Mouse (Mus musculus) naive thymus-derived CD4-positive, alpha-beta T cell, adult 2 months (primary cell): ENCODE results near the gene Bend3.

Source experiments
- DNase-seq: peaks from one replicate; pipeline ENCODE4 v3.0.0-alpha.2; 2011; ENCODE audit warnings: low read depth

Gene Bend3

GRCm38 (mm10) chr10:43478751-43479435 lies at the start of gene Bend3:
Gene Bend3, plus strand, starts transcription at chr10:43478831.
- DNase-seq, result peak; percentile 73

- DNase-seq, result no peak
Observed at GRCm38 (mm10) chr10:43430606-43431005, 48.0 kb upstream of the Bend3 start.

GRCm38 (mm10) chr10:43434326-43434725 lies 44.3 kb upstream of the Bend3 start:
- DNase-seq, result no peak

- no peak for DNase-seq
Observed at GRCm38 (mm10) chr10:43435757-43436156, 42.9 kb upstream of the Bend3 start.

GRCm38 (mm10) chr10:43439492-43439941 lies 39.1 kb upstream of the Bend3 start:
- no peak for DNase-seq

- DNase-seq, result no peak
Observed at GRCm38 (mm10) chr10:43440050-43440449, 38.6 kb upstream of the Bend3 start.

GRCm38 (mm10) chr10:43440981-43441740 lies 37.5 kb upstream of the Bend3 start:
- DNase-seq, result no peak

GRCm38 (mm10) chr10:43448656-43449055 lies 30.0 kb upstream of the Bend3 start:
- DNase-seq, result no peak

GRCm38 (mm10) chr10:43451848-43452662 lies 26.6 kb upstream of the Bend3 start:
- DNase-seq, result peak; percentile 63

- no peak for DNase-seq
Observed at GRCm38 (mm10) chr10:43452663-43452996, 26.0 kb upstream of the Bend3 start.

GRCm38 (mm10) chr10:43454219-43454618 lies 24.4 kb upstream of the Bend3 start:
- DNase-seq, result no peak

GRCm38 (mm10) chr10:43454671-43455070 lies 24.0 kb upstream of the Bend3 start:
- no peak for DNase-seq

GRCm38 (mm10) chr10:43462821-43463220 lies 15.8 kb upstream of the Bend3 start:
- DNase-seq, result no peak

- no peak for DNase-seq
Observed at GRCm38 (mm10) chr10:43463227-43463626, 15.4 kb upstream of the Bend3 start.

- DNase-seq, result no peak
Observed at GRCm38 (mm10) chr10:43466223-43466622, 12.4 kb upstream of the Bend3 start.

GRCm38 (mm10) chr10:43467659-43468058 lies 11.0 kb upstream of the Bend3 start:
- peak; percentile 35 for DNase-seq

GRCm38 (mm10) chr10:43468293-43468692 lies 10.3 kb upstream of the Bend3 start:
- no peak for DNase-seq

GRCm38 (mm10) chr10:43475376-43475775 lies 3.3 kb upstream of the Bend3 start:
- peak; percentile 63 for DNase-seq

GRCm38 (mm10) chr10:43477459-43477858 lies 1.2 kb upstream of the Bend3 start:
- DNase-seq, result no peak

- DNase-seq, result peak; percentile 42
Observed at GRCm38 (mm10) chr10:43477865-43478681, 558 bp upstream of the Bend3 start.

GRCm38 (mm10) chr10:43479436-43480157 lies 966 bp downstream of the Bend3 start:
- DNase-seq, result peak; percentile 91
